ENCODE assay signal across 8 mouse cellular contexts in the genomic region with DNA sequence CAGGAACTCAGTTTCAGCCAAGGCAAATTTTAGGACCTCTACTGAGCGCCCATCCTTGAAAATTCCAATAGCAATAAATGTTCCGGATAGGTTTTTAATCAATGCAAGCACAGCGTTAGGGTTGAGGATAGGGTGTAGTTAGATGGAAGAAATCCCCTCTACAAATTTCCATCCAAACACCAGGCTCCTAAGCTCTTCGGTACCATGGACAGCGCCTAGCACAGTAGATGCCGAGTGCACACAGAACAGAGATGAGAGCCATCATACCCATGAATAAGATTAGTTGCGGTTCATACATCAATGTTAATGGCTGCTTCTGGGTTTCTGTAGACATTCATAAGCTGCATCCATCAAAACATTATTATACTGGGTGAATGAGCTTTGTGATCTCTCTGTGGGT.
DNase-seq lines count a peak whose midpoint lies in the region; ATAC-seq lines count a peak whose summit lies in the region.
"Had no signal": no experiment of that assay in that cellular context is flagged by ENCODE, and none has a peak within 500 bp of the region (broad histone marks: within the 10 kb centered on the region; RNA-seq: fewer than 3 reads in every experiment).

No protein-coding gene starts in this region.

- WGBS in midbrain, embryonic 10.5 days = 44% methylated on average over 7 of the region's 7 CpGs
- WGBS in midbrain, embryonic 13.5 days = 44% methylated on average over 7 of the region's 7 CpGs

- H3K27me3 ChIP-seq in midbrain, embryonic 10.5 days (ENCODE audit: low read depth, poor library complexity, severe bottlenecking) = no peaks in the 10 kb centered on the region
- H3K27me3 ChIP-seq in midbrain, embryonic 13.5 days = no peaks in the 10 kb centered on the region

- no peak overlapping the region for H3K4me2 ChIP-seq in midbrain, embryonic 13.5 days (replicated peaks)

- no peak for ATAC-seq in midbrain, embryonic 13.5 days
- ATAC-seq in megakaryocyte progenitor cell, adult 5-6 weeks (replicated peaks; ENCODE audit: poor library complexity) = 0 out of 2 replicates have a peak, but pooled peaks have one; percentile 44
- no peak for ATAC-seq in megakaryocyte, adult 5-6 weeks (ENCODE audit: poor library complexity, severe bottlenecking)

- H3K36me3 ChIP-seq in midbrain, embryonic 10.5 days = no peaks in the 10 kb centered on the region
- H3K36me3 ChIP-seq in midbrain, embryonic 13.5 days = no peaks in the 10 kb centered on the region

- no peak overlapping the region for H3K27ac ChIP-seq in midbrain, embryonic 10.5 days (replicated peaks)
- no peak overlapping the region for H3K27ac ChIP-seq in midbrain, embryonic 13.5 days
- H3K27ac ChIP-seq: macrophage had no signal

- no peaks in the 10 kb centered on the region for H3K4me1 ChIP-seq in midbrain, embryonic 10.5 days
- no peaks in the 10 kb centered on the region for H3K4me1 ChIP-seq in midbrain, embryonic 13.5 days (replicated peaks)

- no peaks in the 10 kb centered on the region for H3K9me3 ChIP-seq in midbrain, embryonic 10.5 days (replicated peaks)
- no peaks in the 10 kb centered on the region for H3K9me3 ChIP-seq in midbrain, embryonic 13.5 days

- peak; percentile 37 for DNase-seq in midbrain, embryonic 10.5 days (ENCODE audit: low spot score)
- peak; percentile 17 to 66 for DNase-seq in adrenal gland, adult (ENCODE audit: inconsistent age in 2 of 2, low spot score in 1 of 2)
- peak; percentile 85 for DNase-seq in embryo, embryonic 10.5 days (ENCODE audit: low spot score)
- no peak for DNase-seq in left cerebral cortex, adult 11 months (ENCODE audit: low spot score)

- no peak overlapping the region for H3K4me3 ChIP-seq in midbrain, embryonic 10.5 days
- H3K4me3 ChIP-seq in midbrain, embryonic 13.5 days (replicated peaks) = no peak overlapping the region

- no peak overlapping the region for H3K9ac ChIP-seq in midbrain, embryonic 13.5 days (replicated peaks)
